Mouse (Mus musculus) heart, postnatal 10 days (tissue): Measurements from ENCODE around the gene Rxylt1. TPM values are rescaled to one million over a fixed set of nuclear protein-coding genes. Genes with fewer than 3 reads are reported as not detected.

ENCODE experiments used
- DNase-seq, 2 experiments: peaks; one replicate each; pipeline ENCODE4 v3.0.0; 2021
- intact Hi-C: fragments of 180-260 bp; cut with DNase I; formaldehyde crosslinking; loops from one replicate; pipeline ENCODE4 v1.15.1; 2025
- total RNA-seq, 2 experiments: library from RNA; stranded (reverse); gene quantifications; 2 replicates each; pipeline ENCODE4 v1.2.3; 2021

Gene Rxylt1
- 10 to 100 TPM; 37.7 to 43.5 TPM for total RNA-seq

DNA sequence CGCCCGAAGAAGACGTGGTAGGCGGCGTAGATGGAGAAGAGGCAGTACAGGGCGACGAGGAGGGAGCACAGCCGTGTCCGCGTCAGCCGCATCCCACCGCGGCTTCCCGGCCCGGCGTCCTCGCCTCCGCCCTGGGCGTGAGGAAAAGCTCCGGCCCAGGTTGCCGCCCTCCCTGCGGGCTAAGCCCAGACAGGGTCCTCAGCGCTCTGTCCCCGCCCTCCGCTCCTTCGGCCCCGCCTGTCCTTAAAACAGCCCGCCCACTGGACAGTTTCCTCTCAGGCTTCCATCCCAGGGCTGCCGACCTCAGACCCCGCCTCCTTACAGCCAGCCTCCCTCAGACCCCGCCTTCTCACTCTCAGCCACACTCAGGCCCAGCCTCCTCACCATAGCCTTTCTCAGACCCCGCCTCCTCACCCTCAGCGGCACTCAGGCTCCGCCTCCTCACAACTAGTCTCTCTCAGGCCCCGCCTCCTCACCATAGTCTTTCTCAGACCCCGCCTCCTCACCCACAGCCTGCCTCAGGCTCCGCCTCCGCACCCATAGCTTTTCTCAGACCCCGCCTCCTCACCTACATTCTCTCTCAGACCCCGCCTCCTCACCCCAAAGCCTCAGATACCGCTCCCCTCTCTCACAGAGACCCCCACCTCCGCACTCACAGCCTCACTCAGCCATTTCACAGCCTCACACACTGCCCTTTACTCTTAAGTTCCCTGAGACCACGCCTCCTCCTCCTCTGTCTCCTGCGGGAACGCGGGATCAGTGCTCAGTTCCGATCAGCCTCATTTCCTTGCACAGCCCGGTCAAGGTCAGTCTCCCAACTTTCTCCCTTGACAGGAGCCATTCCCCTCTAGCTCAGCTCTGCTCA lies at the start of gene Rxylt1:
Rxylt1 (minus strand) TSS at position 392 of the 865 bp plus-strand sequence.
- intact Hi-C loops = no loop called here
- DNase-seq = peak; percentile 95 to 96

DNA sequence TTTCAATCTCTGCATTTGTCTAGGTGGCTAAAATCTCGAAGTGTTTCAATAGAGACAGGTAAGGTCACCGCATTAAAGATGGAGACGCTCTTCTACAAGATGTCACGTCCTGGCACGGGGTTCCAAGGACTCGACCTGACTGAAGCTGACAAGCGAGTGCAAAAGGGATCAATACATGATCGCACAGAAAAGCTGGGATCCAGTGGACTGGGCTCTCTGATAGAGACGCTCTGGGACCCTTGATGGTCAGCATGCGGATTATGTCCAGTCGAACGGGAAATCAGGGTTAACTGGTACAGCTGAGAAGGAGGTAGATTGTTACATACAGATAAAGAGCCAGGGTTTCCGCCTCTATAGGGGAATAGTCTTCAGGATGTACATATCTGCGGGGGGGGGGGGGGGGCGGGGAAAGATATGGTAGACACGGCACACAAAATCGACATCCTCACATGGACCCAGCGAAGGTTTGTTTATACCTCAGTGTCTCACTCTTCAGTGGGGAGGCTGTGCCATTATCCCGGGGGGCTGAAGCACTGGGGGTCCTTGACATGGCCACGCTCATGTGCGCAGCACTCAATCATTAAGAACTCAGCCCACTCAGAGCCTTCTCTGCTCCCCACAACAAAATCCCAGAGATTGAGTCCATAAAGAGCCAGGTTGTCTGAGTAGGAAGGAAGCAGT lies 24.3 kb upstream of the Rxylt1 start:
- no peak for DNase-seq
- intact Hi-C loops = no loop called here

DNA sequence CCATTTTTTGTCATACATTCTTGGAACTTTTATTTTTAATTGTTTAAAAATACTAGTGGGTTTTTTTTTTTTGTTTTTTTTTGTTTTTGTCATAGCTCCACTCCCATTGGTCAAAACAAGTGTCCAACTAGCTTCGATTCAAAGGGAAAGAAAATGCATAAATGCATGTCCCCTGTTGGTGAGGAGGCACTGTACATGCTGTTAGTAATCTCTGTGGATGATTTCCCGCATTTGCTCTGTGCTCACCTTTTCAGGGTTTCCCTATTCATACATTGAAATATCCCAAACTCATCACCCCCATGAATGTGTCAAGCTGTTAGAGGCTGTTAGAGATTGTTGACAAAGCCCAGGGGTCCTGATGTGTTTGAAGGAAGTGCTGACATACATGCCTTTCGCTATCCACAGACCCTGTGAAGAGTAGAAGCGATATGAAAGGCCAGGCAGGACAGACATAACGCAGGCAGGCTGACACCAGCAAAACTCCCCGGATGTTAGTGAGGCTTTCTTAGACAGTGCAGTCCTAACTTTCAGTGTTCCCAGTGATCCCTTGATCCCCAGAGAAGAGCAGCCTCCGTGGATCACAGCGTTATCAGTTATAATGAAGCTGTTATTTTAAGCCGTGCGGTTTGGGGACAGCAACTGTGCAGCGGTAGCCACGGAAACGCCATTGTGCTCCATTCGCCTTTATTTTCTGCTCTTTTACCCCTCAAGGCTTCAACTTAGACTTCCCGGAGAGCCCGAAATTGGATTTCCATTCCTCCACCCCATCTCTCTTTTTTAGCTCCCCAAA lies 23.5 kb upstream of the Rxylt1 start:
- DNase-seq = no peak
- intact Hi-C loops = no loop called here

DNA sequence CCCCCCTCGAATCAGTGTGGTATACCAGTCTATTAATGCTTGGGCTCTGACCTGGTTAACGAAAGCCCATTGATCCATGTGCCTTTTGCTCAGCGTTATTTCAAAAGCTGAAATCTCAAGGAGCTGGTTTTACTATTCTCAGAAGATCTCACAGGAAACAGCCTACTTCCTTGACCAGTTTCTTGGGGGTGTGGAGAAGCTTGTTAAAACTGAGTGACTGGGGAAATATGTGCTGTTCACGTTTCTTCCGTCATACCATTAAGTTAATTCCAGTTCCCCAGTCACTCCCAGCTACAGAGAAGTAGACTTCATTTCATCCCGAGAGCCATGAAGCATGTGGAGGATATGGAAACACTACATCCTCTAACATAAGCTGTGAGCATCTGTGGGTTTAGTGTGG lies 22.3 kb upstream of the Rxylt1 start:
- DNase-seq = no peak
- intact Hi-C loops = no loop called here

DNA sequence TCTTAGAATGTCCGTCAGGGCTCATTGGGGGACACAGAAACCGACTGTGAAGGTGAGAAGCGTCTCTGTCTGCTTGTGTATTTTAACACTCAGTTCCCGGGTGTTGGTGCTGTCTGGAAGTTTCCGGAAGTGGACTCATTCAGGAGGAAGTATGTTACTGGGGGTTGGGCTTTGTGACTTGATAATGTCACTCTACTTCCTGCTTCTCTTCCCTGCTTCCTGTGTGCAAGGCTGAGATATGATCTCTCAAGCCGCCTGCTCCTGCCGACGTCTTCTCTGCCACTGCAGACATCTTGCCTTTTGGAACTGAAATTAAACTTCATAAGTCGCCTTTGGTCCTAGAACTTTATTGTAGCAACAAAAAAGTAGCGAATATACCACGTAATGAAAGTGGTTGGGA lies 19.5 kb upstream of the Rxylt1 start:
- intact Hi-C loops = no loop called here
- DNase-seq = no peak

DNA sequence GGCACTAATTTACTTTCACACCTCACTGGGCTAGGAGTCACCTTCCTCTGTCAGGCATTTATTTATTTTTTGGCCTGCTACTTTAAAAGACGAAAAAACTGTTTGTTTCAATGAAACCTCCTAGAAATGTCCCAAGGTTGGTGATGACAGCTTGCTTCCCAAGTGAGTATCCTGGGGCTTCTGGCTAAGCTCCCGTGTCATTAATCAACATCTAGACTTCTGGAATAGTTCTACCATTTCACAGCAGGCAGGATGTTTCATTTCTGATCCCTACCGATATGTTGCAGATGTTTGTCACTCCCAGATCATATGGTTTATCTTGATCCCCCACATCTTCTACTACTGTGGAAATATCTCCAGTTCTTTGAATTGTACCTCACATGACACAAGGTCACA lies 9.5 kb upstream of the Rxylt1 start:
- no peak for DNase-seq
- intact Hi-C loops = loop anchor here (5.0 to 10.0 kb wide), 2 partner anchors 128 to 421 kb away; no protein-coding TSS in a partner anchor

DNA sequence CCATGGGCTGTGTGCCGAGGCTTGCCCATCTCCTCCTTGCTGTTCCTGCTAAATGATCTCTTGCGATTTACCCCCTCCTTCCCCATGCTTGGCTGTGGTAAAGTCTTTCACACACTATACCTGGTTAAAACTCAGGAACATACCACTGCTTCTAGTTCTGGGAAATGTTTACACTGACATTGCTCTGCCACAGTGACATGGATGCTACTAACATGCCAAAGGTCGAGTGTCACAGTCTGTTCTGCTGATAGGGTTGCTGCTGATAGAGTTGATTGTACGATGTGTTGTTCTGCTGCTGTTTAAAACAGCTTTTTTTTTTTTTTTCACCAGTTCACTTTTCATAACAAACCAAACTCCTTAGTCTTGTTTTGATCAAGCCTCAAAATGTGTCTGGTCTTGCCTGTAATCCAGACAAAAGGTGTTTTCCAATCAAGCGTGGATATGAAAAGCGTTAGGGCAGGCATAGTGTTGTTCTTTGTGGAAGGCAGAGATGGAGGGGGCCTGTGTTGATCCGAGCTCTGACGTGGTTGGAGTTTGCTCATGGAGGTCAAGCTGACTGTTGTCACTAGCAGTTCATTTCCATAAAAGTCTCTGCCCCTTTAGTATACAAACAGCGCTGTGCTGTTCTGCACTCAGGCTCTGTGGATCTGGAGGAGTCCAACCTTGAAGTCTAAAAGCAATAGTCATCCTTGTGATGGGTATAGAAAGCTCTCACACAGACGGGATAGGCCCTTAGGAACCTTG lies 8.9 kb upstream of the Rxylt1 start:
- DNase-seq = no peak
- intact Hi-C loops = loop anchor here (5.0 to 10.0 kb wide), 2 partner anchors 129 to 421 kb away; no protein-coding TSS in a partner anchor

DNA sequence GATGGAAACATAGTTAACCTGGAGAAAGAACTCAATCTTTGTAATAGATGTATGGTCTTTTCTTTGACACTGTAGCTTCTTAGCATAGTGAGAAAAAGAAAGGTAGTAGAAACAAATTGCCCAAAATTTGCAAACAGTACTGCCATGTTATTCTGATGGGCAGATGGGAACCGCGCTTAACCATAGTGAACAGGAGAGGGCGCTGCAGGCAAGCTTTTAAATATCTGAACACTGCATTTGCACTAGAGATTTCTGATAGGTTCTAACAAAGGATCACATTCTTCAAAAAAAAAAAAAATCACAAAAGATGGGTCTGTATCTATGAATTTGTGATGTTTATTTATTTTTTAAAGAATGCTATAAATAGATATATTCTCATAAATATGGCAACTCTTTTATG lies 8.2 kb upstream of the Rxylt1 start:
- DNase-seq = peak; percentile 55 to 76
- intact Hi-C loops = loop anchor here (5.0 to 10.0 kb wide), 2 partner anchors 129 to 422 kb away; no protein-coding TSS in a partner anchor

DNA sequence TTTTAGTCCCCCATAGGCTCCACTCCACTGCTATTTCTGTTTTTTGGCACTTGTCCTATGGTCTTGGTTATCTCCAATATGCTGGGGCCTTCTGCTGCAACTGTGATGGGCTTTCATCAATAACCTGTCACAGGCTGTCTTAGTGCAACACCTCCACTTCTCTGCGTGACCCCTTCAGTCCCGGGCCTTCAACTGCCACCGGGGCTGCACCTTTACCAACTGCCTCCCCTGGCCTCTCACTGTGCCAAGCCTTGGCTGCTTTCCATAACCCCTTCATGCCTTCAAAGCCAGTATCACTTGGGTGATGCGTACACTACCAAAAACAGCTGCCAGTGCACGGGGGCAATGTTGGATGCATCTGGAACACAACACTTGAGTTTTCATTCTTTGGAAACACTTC lies 5.5 kb upstream of the Rxylt1 start:
- DNase-seq = peak; percentile 23 to 28
- intact Hi-C loops = loop anchor here (5.0 to 10.0 kb wide), 2 partner anchors 132 to 345 kb away; partner anchors contain the start of gene Avpr1a

DNA sequence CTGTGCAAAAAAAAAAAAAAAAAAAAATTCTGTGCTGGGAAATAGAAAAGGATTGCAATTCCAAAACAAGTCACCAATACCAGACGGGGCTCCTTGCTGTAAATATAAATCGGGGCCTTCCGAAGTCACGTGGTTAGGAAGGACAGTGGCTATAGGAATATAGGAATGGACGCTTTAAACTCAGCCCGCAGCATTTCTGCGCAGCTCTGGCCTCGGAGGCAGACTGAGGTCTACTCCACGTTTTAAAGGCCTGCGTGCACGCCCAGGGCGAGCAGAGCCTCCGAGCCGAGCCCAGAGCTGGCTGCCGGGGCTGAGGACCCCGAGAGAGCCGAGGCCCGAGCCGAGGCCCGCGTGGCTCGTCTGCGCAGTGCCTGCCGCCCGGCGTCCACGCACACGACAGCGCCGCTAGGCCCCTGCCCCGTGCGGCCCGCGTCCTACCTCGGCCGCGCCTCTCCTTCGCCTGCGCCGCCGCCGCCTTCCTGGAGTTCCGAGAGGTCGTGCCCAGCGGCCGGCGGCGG lies 650 bp downstream of the Rxylt1 start:
- intact Hi-C loops = no loop called here
- no peak for DNase-seq

DNA sequence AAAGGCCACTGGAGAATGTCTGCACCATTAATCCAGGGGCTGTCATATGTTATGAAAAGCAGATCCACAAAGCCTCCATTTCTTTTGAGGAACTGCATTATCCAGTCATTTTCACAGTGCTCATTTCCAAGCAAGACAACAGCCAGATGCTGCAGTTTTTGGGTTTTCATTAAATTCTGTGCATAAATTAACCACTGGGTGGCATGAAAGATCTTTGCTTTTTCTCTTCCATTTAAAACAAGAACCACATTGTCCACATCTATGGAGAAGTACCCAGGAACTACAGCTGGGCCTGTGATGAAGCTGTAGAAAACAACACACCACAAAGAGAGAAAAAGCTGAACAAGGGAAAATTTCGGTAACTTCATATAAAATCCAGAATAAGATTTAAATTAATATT lies 6.7 kb downstream of the Rxylt1 start:
- DNase-seq = no peak
- intact Hi-C loops = no loop called here

DNA sequence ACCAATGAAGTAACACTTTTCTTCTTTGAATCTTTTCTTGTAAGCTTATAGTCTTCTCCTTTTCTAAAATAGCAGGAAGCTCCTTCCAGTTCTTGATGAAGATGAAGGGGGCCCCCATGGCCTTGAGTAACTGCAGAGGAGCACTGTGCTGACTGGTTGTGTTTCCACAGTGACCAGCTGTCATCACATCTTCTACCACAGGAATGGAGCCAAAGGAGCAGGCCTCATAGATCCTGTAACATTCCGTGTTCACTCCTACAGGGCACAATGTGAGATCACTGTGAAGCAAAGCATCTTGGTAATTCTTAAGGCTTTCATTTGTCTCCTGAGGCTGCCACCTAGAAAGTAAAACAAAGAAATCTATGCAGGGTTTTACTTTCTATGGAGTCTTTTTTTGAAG lies 15.8 kb downstream of the Rxylt1 start:
- DNase-seq = peak in 1 of 2 experiments; percentile 13
- intact Hi-C loops = no loop called here

DNA sequence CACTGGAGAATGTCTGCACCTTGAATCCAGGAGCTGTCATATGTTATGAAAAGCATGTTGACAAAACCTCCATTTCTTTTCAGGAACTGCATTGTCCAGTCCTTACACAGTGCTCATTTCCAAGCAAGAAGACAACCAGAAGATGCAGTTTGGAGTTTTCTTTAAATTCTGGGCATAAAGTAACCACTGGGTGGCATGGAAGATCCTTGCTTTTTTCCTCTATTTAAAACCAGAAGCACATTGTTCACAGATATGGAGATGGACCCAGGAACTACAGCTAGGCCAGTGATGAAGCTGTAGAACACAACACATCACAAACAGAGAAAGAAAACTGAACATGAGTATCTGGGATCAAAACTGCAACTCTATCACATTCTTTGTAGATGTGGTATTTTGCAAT lies 28.0 kb downstream of the Rxylt1 start:
- DNase-seq = no peak
- intact Hi-C loops = no loop called here

DNA sequence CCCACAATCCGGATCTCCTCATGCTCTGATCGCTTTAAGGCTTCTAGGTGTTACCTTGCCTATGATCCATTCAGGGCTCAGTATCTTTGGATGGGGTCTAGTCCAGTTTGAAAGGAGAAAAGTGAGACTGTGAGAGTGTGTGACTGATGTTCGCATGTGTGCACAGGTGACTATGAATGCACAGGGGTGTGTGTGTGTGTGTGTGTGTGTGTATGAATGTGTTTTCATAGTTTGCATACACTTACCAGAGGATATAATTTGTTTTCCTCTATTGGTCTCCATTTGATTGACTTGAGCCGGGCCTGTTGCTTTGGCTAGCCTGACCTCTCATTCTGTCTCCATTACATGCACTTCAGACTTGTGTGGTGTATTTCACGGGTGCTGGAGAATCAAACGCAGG lies 41.3 kb downstream of the Rxylt1 start:
- intact Hi-C loops = no loop called here
- DNase-seq = no peak

DNA sequence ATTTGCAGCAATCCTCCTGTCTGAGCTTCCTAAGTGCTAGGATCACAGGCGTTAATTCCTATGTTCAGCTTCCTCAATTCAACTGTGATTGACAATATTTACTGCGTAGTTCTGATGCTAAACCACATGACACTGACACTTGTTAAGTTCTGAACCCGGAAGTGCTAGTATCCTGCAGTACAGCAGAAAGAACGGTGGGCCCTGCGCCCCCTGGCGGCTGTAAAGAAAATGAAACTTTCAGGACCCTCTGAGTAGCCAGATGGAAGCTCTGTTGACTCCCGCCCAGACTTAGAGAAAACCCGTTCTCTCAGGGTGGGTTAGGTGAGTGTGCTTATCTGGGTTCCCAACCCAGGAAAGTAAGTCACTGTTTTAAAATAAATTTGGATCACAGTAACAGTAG lies 42.6 kb downstream of the Rxylt1 start:
- DNase-seq = peak; percentile 55 to 65
- intact Hi-C loops = loop anchor here (5.0 kb wide), 2 partner anchors 282 to 367 kb away; no protein-coding TSS in a partner anchor

DNA sequence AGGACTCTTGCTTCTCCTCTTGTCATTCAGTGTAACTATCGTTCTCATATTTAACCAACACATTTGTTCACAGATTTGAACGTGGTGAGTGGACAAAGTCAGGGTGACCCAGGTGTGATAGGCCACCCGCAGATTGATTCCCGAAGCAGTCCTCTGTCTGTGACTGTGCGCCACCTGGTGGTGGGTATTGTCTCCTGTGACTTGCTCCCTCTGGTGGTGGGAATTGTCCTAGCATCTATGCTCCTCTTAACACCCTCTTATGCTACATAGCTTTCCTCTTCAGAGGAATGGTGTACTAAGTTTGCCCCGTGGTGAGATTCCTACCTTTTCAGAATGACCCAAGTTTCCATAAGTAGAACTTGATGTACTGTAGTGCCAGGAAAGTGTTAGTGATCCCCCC lies 45.3 kb downstream of the Rxylt1 start:
- DNase-seq = peak; percentile 87 to 94
- intact Hi-C loops = loop anchor here (1.0 to 5.0 kb wide), 4 partner anchors 280 to 411 kb away; partner anchors contain the start of gene D930020B18Rik

DNA sequence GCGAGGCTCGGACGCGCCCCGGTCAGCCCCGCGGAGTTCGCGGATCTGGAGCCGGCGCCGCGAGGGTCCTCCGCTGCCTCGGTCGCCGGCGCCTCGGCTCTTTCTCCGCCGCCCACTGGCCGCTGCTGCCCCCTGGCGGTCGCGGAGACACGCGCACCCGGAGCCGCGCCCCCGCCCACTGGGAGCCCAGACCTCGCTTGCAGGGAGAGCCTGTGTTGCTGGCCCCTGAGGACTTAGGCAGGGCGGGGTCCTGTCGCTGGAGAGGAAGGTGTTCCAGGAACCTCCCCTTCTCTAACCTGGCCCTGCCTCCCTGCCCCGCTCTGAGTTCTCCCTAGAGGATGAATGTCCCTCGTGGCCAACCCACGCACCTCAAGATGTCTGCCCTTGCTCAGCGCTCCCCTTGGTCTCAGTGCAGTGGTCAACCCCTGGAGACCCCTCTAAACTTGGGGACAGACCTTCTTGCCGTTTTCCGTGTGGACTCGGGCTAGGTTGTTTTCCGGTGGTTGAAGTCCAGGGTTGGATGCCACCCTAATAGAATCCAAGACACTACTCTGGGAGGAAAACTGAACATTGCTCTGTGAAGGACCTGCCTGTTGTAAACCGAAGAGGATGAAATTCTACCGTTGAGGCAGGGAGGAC lies 49.3 kb downstream of the Rxylt1 start:
- intact Hi-C loops = loop anchor here (2.0 to 10.0 kb wide), 4 partner anchors 41 to 215 kb away; no protein-coding TSS in a partner anchor
- peak; percentile 91 to 92 for DNase-seq

DNA sequence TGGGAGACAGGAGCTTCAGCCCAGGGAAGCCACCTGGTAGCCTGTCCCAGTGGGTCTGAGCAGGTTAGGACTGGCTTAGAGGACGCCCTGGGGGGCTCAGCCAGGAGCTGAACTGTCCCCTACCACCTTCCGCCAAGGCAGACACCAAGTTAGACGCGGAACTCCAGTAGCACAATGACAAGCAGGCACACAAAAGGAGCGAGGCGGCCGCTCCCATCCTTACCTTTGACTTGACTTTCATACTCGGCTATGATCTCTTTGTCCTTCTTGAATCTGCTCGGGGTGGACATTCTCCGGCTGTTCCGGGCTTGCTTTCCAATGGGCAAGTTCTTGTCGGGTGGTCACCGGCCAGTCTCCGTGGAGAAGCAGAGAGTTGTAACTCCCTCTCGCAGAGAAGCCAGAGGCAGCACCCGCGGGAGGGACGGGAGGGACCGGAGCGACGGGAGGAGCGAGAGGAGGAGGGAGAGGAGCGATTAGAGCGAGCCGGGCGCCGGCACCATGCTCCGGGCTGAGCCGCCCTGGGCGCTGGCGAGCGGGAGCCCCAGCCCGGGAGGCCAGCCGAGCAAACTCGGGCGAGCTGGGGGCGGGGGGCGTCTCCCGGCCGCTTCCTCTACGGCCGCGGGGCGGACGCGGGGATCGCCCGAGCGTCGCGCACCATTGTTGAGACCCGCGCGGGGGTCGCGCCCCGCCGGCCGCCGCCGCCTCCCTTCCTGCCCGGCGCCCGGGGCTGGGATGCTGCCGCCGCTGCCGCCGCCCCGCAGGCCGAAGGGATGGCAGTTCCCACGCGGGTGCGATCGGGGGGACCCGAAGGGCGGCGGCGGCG lies 50.1 kb downstream of the Rxylt1 start, which contains the start of gene Srgap1:
Srgap1 (minus strand) TSS at position 412 of the 823 bp plus-strand sequence.
- intact Hi-C loops = loop anchor here (2.0 to 10.0 kb wide), 4 partner anchors 40 to 214 kb away; no protein-coding TSS in a partner anchor

More for the DNA sequence above, 50.1 kb downstream of the Rxylt1 start, which contains the start of gene Srgap1:
- DNase-seq = peak; percentile 69 to 74
